Mouse (Mus musculus): ENCODE measurements at regions not wholly inside any gene's neighbourhood (a gene's known extent, or its start where the extent isn't known, plus 50 kb on each side); places are given as distances from the start of the nearest gene placed in this dataset.

- DNase-seq (ENCODE audit: extremely low spot score in 1 of 2, low spot score in 1 of 2): no peak
Measured at GRCm38 (mm10) chr1:78876156-78876555, 59.6 kb downstream of the Kcne4 start.

GRCm38 (mm10) chr1:78879246-78879645 lies 62.7 kb downstream of the Kcne4 start:
- DNase-seq (ENCODE audit: extremely low spot score in 1 of 2, low spot score in 1 of 2): no peak

- DNase-seq (ENCODE audit: extremely low spot score in 1 of 2, low spot score in 1 of 2): peak in 1 of 2 experiments; percentile 27
Measured at GRCm38 (mm10) chr1:78882455-78882854, 65.9 kb downstream of the Kcne4 start.

- DNase-seq (ENCODE audit: extremely low spot score in 1 of 2, low spot score in 1 of 2): no peak
Measured at GRCm38 (mm10) chr1:78889241-78889640, 72.7 kb downstream of the Kcne4 start.

GRCm38 (mm10) chr1:78891344-78891743 lies 74.8 kb downstream of the Kcne4 start:
- peak in 1 of 2 experiments; percentile 22 for DNase-seq (ENCODE audit: extremely low spot score in 1 of 2, low spot score in 1 of 2)

- DNase-seq (ENCODE audit: extremely low spot score in 1 of 2, low spot score in 1 of 2): no peak
Measured at GRCm38 (mm10) chr1:78894301-78894700, 77.7 kb downstream of the Kcne4 start.

GRCm38 (mm10) chr1:78895112-78895511 lies 78.6 kb downstream of the Kcne4 start:
- no peak for DNase-seq (ENCODE audit: extremely low spot score in 1 of 2, low spot score in 1 of 2)

- DNase-seq (ENCODE audit: extremely low spot score in 1 of 2, low spot score in 1 of 2): no peak
Measured at GRCm38 (mm10) chr1:78907591-78907990, 91.0 kb downstream of the Kcne4 start.

- no peak for DNase-seq (ENCODE audit: extremely low spot score in 1 of 2, low spot score in 1 of 2)
Measured at GRCm38 (mm10) chr1:78907991-78908390, 91.4 kb downstream of the Kcne4 start.

GRCm38 (mm10) chr1:78913791-78914190 lies 97.2 kb downstream of the Kcne4 start:
- no peak for DNase-seq (ENCODE audit: extremely low spot score in 1 of 2, low spot score in 1 of 2)

GRCm38 (mm10) chr1:78919863-78920262 lies 103.3 kb downstream of the Kcne4 start:
- no peak for DNase-seq (ENCODE audit: extremely low spot score in 1 of 2, low spot score in 1 of 2)

GRCm38 (mm10) chr1:78929975-78930374 lies 113.4 kb downstream of the Kcne4 start:
- no peak for DNase-seq (ENCODE audit: extremely low spot score in 1 of 2, low spot score in 1 of 2)

- DNase-seq (ENCODE audit: extremely low spot score in 1 of 2, low spot score in 1 of 2): no peak
Measured at GRCm38 (mm10) chr1:78939871-78940270, 123.3 kb downstream of the Kcne4 start.

GRCm38 (mm10) chr1:78945588-78945987 lies 129.0 kb downstream of the Kcne4 start:
- no peak for DNase-seq (ENCODE audit: extremely low spot score in 1 of 2, low spot score in 1 of 2)

- DNase-seq (ENCODE audit: extremely low spot score in 1 of 2, low spot score in 1 of 2): peak; percentile 7 to 23
Measured at GRCm38 (mm10) chr1:78980051-78980450, 163.5 kb downstream of the Kcne4 start.

All from frontal cortex, adult 2 months (tissue).